Mouse (Mus musculus) CD4-positive, CD25-positive, alpha-beta regulatory T cell, adult 2 months (primary cell): Measurements from ENCODE around the gene Fga.

Experiments used
- DNase-seq: peaks from one replicate; pipeline ENCODE4 v3.0.0-alpha.2; 2012; ENCODE audit warnings: low read depth, low spot score

Fga gene

DNA sequence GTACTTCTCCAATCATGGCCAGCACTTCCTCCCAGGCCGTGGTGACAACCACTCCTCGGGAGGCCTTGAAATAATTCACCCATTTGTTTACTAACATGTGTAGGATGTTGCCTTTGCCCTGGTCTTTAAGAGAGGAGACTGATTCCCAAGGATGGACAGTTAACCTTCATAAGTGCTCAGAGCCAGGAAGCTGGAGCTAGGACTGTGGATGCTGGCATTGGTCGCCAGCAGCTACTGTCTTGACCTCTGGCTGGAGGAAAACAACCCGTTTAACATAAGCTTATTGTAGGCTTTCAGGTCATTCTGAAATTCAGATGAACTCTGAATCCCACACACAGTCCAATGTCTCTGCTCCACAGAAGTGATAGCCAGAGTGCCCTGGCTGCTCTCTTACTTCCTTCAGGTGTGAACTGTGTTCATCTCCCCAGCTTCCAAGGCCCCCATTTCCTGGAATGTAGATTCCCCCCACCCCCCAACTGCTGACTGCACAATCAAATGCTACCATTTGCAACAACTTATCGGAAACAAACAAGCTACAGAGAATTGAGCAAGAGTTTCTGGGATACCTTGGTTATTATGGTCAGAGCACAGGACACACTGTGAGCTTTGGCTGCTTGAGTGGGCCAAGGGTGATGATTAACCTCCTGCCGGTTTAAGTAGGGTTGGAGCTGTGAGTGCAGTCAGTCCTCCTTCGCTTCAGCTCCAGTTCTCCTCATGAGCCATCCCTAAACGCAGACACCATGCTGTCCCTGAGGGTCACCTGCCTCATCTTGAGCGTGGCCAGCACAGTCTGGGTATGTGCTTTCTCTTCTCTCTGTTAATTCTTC is at the start of gene Fga:
Fga (plus strand) TSS at position 602 of the 827 bp plus-strand sequence.
- no peak for DNase-seq

- no peak for DNase-seq
Observed at GRCm38 (mm10) chr3:82980818-82981217, 45.1 kb upstream of the Fga start.

GRCm38 (mm10) chr3:82981861-82982260 is 44.0 kb upstream of the Fga start:
- DNase-seq = no peak

DNA sequence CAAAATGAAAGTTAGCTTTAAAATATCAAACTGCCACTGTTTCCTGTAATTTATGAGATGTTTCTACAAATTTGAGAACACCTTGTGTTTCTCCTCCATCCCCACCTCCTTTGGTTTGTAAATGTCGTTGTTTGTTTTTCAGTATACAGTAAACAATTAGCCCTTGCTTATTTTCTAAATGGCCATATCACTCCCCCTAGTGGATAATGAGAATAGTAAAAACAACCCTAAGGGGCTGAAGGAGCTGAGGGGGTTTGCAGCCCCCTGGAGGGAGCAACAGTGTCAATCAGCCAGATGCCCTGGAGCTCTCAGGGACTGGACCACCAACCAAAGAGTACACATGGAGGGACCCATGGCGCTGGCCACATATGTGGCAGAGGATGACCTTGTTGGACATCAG is 41.0 kb upstream of the Fga start:
- DNase-seq = no peak

GRCm38 (mm10) chr3:82991963-82992362 is 33.9 kb upstream of the Fga start:
- DNase-seq = no peak

DNA sequence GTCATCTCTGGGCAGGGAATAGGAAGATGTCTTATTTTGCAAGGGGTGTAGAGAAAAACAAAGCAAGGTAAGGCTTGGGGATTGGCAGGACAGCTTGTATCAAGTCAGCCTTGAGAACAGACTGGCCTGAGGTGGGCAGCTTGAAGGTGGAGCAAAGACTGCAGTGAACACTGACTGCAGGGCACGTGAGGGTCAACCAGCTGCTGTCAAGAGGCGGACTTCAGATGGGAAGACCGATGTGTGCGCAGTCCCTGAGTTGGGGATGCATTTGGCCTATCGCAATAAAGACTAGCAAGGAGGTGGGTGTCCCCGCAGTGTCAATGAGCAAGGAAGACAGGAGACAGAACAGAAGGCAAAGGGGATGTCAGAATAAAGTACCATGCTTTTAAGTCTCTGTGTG is 32.9 kb upstream of the Fga start:
- DNase-seq = no peak

DNA sequence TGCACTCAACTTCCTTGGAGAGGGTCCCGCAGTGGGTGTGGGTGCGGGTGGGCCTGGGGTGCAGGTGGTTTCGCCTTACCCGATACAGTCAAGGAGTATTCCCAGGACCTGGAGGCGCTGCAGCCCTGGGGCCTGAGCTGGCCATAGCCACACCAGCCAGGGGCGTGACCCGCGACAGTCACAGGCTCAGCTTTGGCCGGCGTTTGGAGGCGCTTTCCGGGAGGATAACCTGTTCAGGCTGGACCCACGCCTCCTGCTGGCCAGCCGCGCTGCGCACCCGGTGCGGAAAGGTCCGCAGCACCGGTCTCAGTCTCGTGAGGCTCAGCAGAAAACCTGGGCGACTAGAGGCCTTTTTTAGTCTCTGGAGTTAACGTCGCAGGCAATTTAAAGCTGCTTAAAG is 30.5 kb upstream of the Fga start:
- DNase-seq = no peak

- DNase-seq = no peak
Observed at GRCm38 (mm10) chr3:82996656-82997055, 29.2 kb upstream of the Fga start.

DNA sequence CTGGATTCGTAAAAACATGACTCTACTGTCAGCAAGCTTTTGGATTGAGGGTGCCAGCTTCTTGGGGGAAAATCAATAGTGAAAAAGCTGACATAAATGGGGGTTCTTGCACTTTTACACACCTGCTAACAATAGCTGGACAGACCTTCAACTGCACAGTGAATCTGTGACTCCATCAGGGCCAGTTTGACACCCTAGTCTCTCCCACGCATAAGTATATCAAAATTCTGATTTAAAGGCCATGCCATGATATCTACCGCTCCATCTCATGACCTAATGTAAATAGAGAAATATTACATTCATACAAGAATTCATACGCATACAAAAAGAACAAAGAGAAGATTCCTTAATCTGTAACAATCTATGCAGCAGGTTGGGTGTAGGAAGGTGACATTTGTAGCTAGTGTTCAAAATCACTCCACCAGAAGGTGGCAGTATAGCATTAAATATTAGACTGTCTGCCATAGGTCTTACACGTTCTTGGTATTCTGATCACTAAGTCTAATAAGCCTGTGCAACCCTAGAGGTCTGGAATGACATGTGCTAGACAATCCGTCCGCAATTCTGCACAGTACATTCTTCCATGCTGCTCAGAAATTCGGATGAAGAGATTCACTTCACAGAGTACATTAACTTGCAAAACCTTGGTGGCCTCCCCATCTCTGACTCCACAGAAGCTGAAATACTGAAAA is 27.0 kb upstream of the Fga start:
- peak; percentile 77 for DNase-seq

DNA sequence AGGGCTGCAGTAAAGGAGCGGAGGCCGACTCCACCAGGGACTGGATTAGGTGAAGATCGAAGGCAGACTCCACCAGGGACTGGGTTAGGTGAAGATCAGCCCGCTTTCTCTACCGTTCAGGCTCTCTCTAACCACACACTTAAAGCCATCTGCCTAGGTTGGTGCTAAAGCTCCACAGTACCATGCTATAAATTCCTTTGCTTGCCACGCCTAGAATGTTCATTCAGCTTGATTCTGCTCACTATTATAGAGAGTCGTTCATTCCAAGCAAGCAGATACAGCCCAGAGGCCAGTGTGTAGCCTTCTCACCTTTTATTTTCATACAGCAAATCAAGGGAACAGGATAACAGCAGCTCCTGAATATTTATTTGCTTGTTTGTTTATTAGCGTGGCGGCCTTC is 25.9 kb upstream of the Fga start:
- no peak for DNase-seq

- DNase-seq = peak; percentile 67
Observed at GRCm38 (mm10) chr3:83002191-83002590, 23.7 kb upstream of the Fga start.

GRCm38 (mm10) chr3:83003068-83003467 is 22.8 kb upstream of the Fga start:
- DNase-seq = no peak

DNA sequence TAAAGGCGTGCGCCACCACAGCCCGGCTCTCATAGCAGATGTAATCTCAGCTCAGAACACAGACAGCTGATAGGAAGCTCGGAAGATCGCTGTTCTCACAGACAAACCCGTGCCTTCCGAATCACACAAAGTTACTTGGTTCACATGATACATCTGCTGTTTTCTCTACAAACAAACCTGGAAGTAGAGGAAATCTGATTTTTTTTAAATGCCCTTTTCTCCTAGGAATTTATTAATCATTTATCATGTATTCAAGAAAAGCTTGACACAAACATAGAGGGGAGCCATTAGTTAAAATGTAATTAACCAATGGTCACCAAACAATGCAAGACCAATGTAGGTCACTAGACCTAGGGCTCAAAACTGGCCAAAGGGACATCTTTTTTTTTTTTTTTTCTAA is 21.1 kb upstream of the Fga start:
- no peak for DNase-seq

DNA sequence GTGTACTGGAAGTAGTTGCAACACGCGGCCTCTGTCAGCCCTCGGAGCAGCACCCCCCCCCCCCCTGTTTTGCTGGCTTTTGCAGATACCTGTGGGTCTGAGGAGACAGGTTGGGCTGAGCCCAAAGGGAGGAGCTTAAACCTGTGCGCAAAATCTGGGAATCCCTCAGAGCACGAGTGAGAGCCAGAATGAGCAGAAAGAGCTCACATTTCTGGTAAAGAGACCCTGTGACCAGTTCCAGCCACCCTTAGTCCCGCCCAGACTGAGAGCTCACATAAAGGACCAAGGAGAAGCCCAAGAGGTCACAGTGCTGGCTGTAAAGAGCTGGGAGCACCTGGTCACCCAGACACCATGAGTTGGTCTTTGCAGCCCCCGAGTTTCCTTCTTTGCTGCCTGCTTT is 18.3 kb upstream of the Fga start, which contains the start of gene Fgg:
Fgg (plus strand) TSS at position 168 of the 400 bp plus-strand sequence.
- no peak for DNase-seq

DNA sequence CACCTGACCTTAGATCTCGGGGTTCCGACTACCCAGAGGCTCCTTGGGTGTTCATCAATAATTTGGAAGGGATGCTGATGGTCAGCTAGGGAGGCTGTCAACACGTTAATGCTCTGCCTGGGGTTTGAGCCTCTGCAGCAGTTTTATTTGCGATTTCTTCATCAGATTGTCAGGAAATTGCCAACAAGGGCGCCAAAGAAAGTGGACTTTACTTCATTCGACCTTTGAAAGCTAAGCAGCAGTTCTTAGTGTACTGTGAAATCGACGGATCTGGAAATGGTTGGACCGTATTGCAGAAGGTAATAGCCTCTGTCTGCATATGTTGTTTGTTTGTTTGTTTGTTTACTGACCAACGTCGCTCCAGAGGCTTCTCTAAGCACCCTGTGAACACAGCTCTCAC is 15.6 kb upstream of the Fga start:
- DNase-seq = no peak

GRCm38 (mm10) chr3:83011136-83011535 is 14.7 kb upstream of the Fga start:
- no peak for DNase-seq

GRCm38 (mm10) chr3:83011565-83011964 is 14.3 kb upstream of the Fga start:
- DNase-seq = no peak

DNA sequence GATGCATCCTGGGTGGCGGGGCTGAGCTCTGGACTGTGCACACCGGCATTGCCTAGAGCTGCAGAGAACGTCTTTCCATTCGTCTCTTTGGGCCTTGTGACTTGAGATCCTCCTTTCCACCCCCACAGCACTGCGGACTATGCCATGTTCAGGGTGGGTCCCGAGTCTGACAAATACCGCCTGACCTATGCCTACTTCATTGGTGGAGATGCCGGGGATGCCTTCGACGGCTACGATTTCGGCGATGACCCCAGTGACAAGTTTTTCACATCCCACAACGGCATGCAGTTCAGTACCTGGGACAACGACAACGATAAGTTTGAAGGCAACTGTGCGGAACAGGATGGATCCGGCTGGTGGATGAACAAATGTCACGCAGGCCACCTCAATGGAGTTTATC is 13.2 kb upstream of the Fga start:
- no peak for DNase-seq

- DNase-seq = no peak
Observed at GRCm38 (mm10) chr3:83013951-83014350, 11.9 kb upstream of the Fga start.

- DNase-seq = no peak
Observed at GRCm38 (mm10) chr3:83016236-83016635, 9.6 kb upstream of the Fga start.

DNA sequence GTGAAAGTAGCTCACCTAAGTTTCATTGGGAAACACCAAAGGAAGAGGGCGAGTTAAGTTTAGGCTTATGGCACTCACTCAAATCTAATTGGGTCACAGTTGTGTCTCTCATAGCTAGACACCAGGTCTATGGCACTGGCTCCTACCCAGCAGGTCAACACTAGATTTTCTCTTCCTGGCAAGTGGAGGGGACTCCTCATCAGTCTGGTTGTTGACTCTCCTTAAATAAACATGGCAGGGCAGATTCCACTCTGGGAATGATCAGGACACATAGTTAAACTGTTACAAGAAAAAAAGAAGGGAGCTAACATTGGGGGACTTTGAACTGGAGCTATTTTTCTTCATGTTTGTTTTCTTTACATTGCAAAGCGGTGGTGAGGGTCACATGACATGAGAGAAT is 5.5 kb upstream of the Fga start:
- no peak for DNase-seq

GRCm38 (mm10) chr3:83021176-83021575 is 4.7 kb upstream of the Fga start:
- no peak for DNase-seq

DNA sequence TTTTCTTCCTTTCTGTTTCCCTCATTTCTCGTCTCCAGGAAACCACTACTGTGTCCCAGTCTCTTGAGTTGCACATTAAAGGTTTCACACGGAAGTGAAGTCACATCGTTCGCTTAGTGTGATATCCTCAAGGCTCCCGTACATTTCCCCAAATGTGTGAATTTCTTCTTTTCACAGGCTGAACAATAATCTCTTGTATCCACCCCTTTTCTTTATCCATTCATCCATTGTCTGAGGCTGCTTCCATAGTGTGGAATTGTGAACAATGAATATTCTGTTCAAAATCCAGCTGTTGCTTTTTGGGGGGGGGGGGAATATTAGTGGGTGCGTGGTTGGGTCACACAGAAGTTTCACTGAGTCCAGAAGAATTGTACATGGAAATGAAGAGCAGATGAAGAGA is 840 bp upstream of the Fga start:
- no peak for DNase-seq
